Mouse (Mus musculus): ENCODE data around the gene Pdc. TPM values are rescaled to one million over a fixed set of nuclear protein-coding genes. Genes with fewer than 3 reads are reported as not detected.
"Not testable (repeated sequence)": the region's sequence is repeated elsewhere in the genome, so short reads cannot be mapped to it uniquely, and the experiment has no call there.

Gene Pdc
- not detected in 2 replicates for total RNA-seq (2014; rRNA removed)
- not detected in 2 replicates for polyA plus RNA-seq (2015; fragmentation: Nextera tagmentation; extraction: Ambion mirVana)

- DNase-seq (ENCODE audit: low spot score) (no peak), ATAC-seq (ENCODE audit: low FRiP score) (no peak)
- TF ChIP-seq CTCF (IDR thresholded peaks at IDR 0.05) = no peak
- 82% methylated on average over 1 of the region's 1 CpGs for WGBS
- Histone ChIP-seq H3K4me1 (ENCODE audit: insufficient read depth, low read length) (no peaks in the 10 kb centered on the region), H3K4me2 (ENCODE audit: low read depth, low read length, poor library complexity, severe bottlenecking) (no peak within 1 kb of the TSS), H3K4me3 (ENCODE audit: low read depth, low read length) (no peak within 1 kb of the TSS), H3K27me3 (ENCODE audit: insufficient read depth, low read length) (no peaks in the 10 kb centered on the region), H3K9me3 (ENCODE audit: low read length) (no peaks in the 10 kb centered on the region), H3K36me3 (ENCODE audit: insufficient read depth, low read length) (no peaks in the 10 kb centered on the region), H3K9ac (replicated peaks; ENCODE audit: low read length, poor library complexity, severe bottlenecking) (no peak within 1 kb of the TSS), H3K27ac (ENCODE audit: low read depth, low read length) (no peak within 1 kb of the TSS)
These were observed at the start of gene Pdc for GRCm38 (mm10) chr1:150319205-150319604. Gene Pdc (plus strand): TSS chr1:150319417.

- not testable (repeated sequence) for DNase-seq (ENCODE audit: low spot score); H3K27ac ChIP-seq (ENCODE audit: low read depth, low read length); H3K9me3 ChIP-seq (ENCODE audit: low read length); H3K27me3 ChIP-seq (ENCODE audit: insufficient read depth, low read length); H3K4me3 ChIP-seq (ENCODE audit: low read depth, low read length); ATAC-seq (ENCODE audit: low FRiP score); H3K4me1 ChIP-seq (ENCODE audit: insufficient read depth, low read length); H3K4me2 ChIP-seq (ENCODE audit: low read depth, low read length, poor library complexity, severe bottlenecking); H3K9ac ChIP-seq (replicated peaks; ENCODE audit: low read length, poor library complexity, severe bottlenecking); H3K36me3 ChIP-seq (ENCODE audit: insufficient read depth, low read length)
- 73% methylated on average over 3 of the region's 3 CpGs for whole genome bisulfite sequencing
These were observed 25.2 kb upstream of the Pdc start for GRCm38 (mm10) chr1:150294051-150294450.

GRCm38 (mm10) chr1:150307599-150307998 is 11.6 kb upstream of the Pdc start:
- 0 out of 2 replicates have a peak, but pooled peaks cover 3% of the 10 kb centered on the region for H3K9me3 ChIP-seq (ENCODE audit: low read length)
- H3K27ac ChIP-seq (ENCODE audit: low read depth, low read length) = no peak overlapping the region
- no peaks in the 10 kb centered on the region for H3K36me3 ChIP-seq (ENCODE audit: insufficient read depth, low read length)
- 64% methylated on average over 1 of the region's 1 CpGs for WGBS
- H3K4me3 ChIP-seq (ENCODE audit: low read depth, low read length) = no peak overlapping the region
- H3K4me1 ChIP-seq (ENCODE audit: insufficient read depth, low read length) = no peaks in the 10 kb centered on the region
- H3K4me2 ChIP-seq (ENCODE audit: low read depth, low read length, poor library complexity, severe bottlenecking) = no peak overlapping the region
- ATAC-seq (ENCODE audit: low FRiP score) = no peak
- peak; percentile 75 for TF ChIP-seq CTCF (IDR thresholded peaks at IDR 0.05)
- no peak overlapping the region for H3K9ac ChIP-seq (replicated peaks; ENCODE audit: low read length, poor library complexity, severe bottlenecking)
- H3K27me3 ChIP-seq (ENCODE audit: insufficient read depth, low read length) = no peaks in the 10 kb centered on the region
- peak; percentile 21 for DNase-seq (ENCODE audit: low spot score)

- DNase-seq (ENCODE audit: low spot score) (no peak), ATAC-seq (ENCODE audit: low FRiP score) (no peak)
- H3K4me2 ChIP-seq (ENCODE audit: low read depth, low read length, poor library complexity, severe bottlenecking) = no peak overlapping the region
- no peak overlapping the region for H3K4me3 ChIP-seq (ENCODE audit: low read depth, low read length)
- no peaks in the 10 kb centered on the region for H3K27me3 ChIP-seq (ENCODE audit: insufficient read depth, low read length)
- WGBS = 81% methylated on average over 2 of the region's 2 CpGs
- H3K27ac ChIP-seq (ENCODE audit: low read depth, low read length) = no peak overlapping the region
- no peaks in the 10 kb centered on the region for H3K4me1 ChIP-seq (ENCODE audit: insufficient read depth, low read length)
- no peak for TF ChIP-seq CTCF (IDR thresholded peaks at IDR 0.05)
- H3K36me3 ChIP-seq (ENCODE audit: insufficient read depth, low read length) = no peaks in the 10 kb centered on the region
- H3K9me3 ChIP-seq (ENCODE audit: low read length) = no peaks in the 10 kb centered on the region
- no peak overlapping the region for H3K9ac ChIP-seq (replicated peaks; ENCODE audit: low read length, poor library complexity, severe bottlenecking)
These were observed 15.9 kb downstream of the Pdc start for GRCm38 (mm10) chr1:150335111-150335510.

- no peak overlapping the region for H3K9ac ChIP-seq (replicated peaks; ENCODE audit: low read length, poor library complexity, severe bottlenecking)
- WGBS = 94% methylated on average over 1 of the region's 1 CpGs
- no peak for TF ChIP-seq CTCF (IDR thresholded peaks at IDR 0.05)
These were observed 41.6 kb downstream of the Pdc start for GRCm38 (mm10) chr1:150360864-150361263.

GRCm38 (mm10) chr1:150372895-150373294 is 53.7 kb downstream of the Pdc start:
- Histone ChIP-seq H3K4me1 (ENCODE audit: insufficient read depth, low read length) (no peaks in the 10 kb centered on the region), H3K27ac (ENCODE audit: low read depth, low read length) (no peak overlapping the region), H3K27me3 (ENCODE audit: insufficient read depth, low read length) (no peaks in the 10 kb centered on the region), H3K9ac (replicated peaks; ENCODE audit: low read length, poor library complexity, severe bottlenecking) (no peak overlapping the region), H3K36me3 (ENCODE audit: insufficient read depth, low read length) (peaks cover 3% of the 10 kb centered on the region; the same call in 1 of the 2 replicates), H3K4me2 (ENCODE audit: low read depth, low read length, poor library complexity, severe bottlenecking) (no peak overlapping the region), H3K9me3 (ENCODE audit: low read length) (no peaks in the 10 kb centered on the region), H3K4me3 (ENCODE audit: low read depth, low read length) (no peak overlapping the region)
- TF ChIP-seq CTCF (IDR thresholded peaks at IDR 0.05) = peak; percentile 70
- peak; percentile 24 for DNase-seq (ENCODE audit: low spot score)
- 91% methylated on average over 3 of the region's 3 CpGs for WGBS
- ATAC-seq (ENCODE audit: low FRiP score) = no peak

More at GRCm38 (mm10) chr1:150360864-150361263, 41.6 kb downstream of the Pdc start:
- ATAC-seq (ENCODE audit: low FRiP score) = no peak
- Histone ChIP-seq H3K27me3 (ENCODE audit: insufficient read depth, low read length) (no peaks in the 10 kb centered on the region), H3K36me3 (ENCODE audit: insufficient read depth, low read length) (peaks cover 8% of the 10 kb centered on the region; the same call in 1 of the 2 replicates), H3K4me2 (ENCODE audit: low read depth, low read length, poor library complexity, severe bottlenecking) (no peak overlapping the region), H3K4me3 (ENCODE audit: low read depth, low read length) (no peak overlapping the region), H3K4me1 (ENCODE audit: insufficient read depth, low read length) (no peaks in the 10 kb centered on the region), H3K27ac (ENCODE audit: low read depth, low read length) (no peak overlapping the region), H3K9me3 (ENCODE audit: low read length) (no peaks in the 10 kb centered on the region)
- DNase-seq (ENCODE audit: low spot score) = no peak

Measured in midbrain, postnatal 0 days (tissue).